Comparison of ENCODE assay signal across 8 mouse cellular contexts in the genomic region with DNA sequence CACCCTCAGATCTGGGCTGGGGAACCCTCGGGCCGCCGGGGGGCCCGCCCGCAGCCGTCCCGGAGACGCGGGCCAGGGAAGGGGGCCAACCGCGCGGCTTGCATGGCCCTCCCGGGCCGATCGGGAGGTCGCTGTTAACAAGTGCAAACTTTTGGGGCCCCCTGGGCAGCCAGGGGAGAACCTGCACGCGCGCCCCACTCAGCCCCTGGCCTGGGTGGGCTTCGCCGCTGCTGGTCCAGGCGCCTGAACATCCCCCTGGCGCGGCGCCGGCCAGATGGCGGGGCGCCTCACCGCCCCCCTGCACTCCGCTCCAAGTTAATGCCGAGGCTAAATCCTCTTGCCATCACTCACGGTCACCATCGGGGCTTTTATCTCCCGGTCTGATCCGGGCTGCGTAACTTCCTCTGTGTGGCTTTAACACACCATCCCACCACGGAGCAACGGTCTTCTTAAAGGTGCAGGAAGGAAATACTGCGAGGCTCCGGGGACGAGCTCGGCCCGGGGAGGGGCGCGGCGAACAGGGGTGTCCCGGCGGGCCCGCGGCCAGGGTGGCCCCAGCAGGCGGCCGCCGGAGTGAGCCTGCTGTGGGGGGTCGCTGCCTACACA. TPM values are rescaled to one million over a fixed set of nuclear protein-coding genes. Genes with fewer than 3 reads are reported as not detected.
DNase-seq lines count a peak whose midpoint lies in the region; ATAC-seq lines count a peak whose summit lies in the region.

A gene (minus strand): TSS at position 407 of the 606 bp plus-strand sequence.

- H3K27ac ChIP-seq in hindbrain, embryonic 12.5 days, result peak within 1 kb of the TSS; percentile 62

- WGBS in hindbrain, embryonic 12.5 days, result 1% methylated on average over 48 of the region's 54 CpGs

- H3K4me1 ChIP-seq in hindbrain, embryonic 12.5 days, result peaks cover 63% of the 10 kb centered on the region

- peak within 1 kb of the TSS; percentile 72 for H3K9ac ChIP-seq in hindbrain, embryonic 12.5 days

- H3K27me3 ChIP-seq in hindbrain, embryonic 12.5 days, result peaks cover 51% of the 10 kb centered on the region

- no peaks in the 10 kb centered on the region for H3K9me3 ChIP-seq in hindbrain, embryonic 12.5 days (replicated peaks)

- peak; percentile 51 for DNase-seq in cerebellum, adult 9-11 months
- peak; percentile 83 to 84 for DNase-seq in adrenal gland, postnatal 36 days
- DNase-seq in gastrocnemius, adult 18-20 months (ENCODE audit: low spot score), result peak; percentile 57
- peak in 1 of 2 experiments; percentile 73 for DNase-seq in layer of hippocampus, postnatal 14 days (ENCODE audit: low spot score in 2 of 2)
- peak; percentile 78 for DNase-seq in lung, postnatal 10 days
- DNase-seq in retina, postnatal 7 days (ENCODE audit: low read depth, low spot score), result peak; percentile 92

- no peak; the same call in 1 of the 2 replicates for ATAC-seq in cerebellum, adult (ENCODE audit: insufficient number of reproducible peaks, low FRiP score, low TSS enrichment)
- ATAC-seq in hindbrain, embryonic 12.5 days (ENCODE audit: low FRiP score), result peak; percentile 46

- H3K36me3 ChIP-seq in hindbrain, embryonic 12.5 days, result no peaks in the 10 kb centered on the region

- peak within 1 kb of the TSS; percentile 61 for H3K4me3 ChIP-seq in hindbrain, embryonic 12.5 days

- peak within 1 kb of the TSS; percentile 99 for H3K4me2 ChIP-seq in hindbrain, embryonic 12.5 days (replicated peaks)

RNA-seq across cellular contexts. Expression of the gene that starts here (rescaled TPM):
- total RNA-seq in adrenal gland, postnatal 36 days (2021), result 10 to 100 TPM; 35.0 to 44.2 TPM
- 10 to 100 TPM; 22.3 to 31.2 TPM for total RNA-seq in gastrocnemius, adult 18-20 months (2021)
- polyA plus RNA-seq in hindbrain, embryonic 12.5 days (2016; fragmentation: Nextera tagmentation; extraction: Ambion mirVana), result 2.6 and 3.1 TPM in 2 replicates
- total RNA-seq in layer of hippocampus, postnatal 14 days (2021), result 100 to 1,000 TPM; 106 to 115 TPM
